Comparison of ENCODE assay signal across 28 mouse cellular contexts in genomic region chr1:167951717-167952116, GRCm38 (mm10).
DNase-seq lines count a peak whose midpoint lies in the region; ATAC-seq and TF ChIP-seq lines count a peak whose summit lies in the region.
"Had no signal": no experiment of that assay in that cellular context is flagged by ENCODE, and none has a peak within 500 bp of the region (broad histone marks: within the 10 kb centered on the region; RNA-seq: fewer than 3 reads in every experiment).

No protein-coding gene starts in this region.

- H3K4me3 ChIP-seq in lung, embryonic 14.5 days (ENCODE audit: low read depth, low read length), result no peak overlapping the region
- H3K4me3 ChIP-seq in lung, postnatal 0 days (ENCODE audit: low read depth, low read length), result no peak overlapping the region
- no peak overlapping the region for H3K4me3 ChIP-seq in embryonic fibroblast, embryonic 13.5 days (ENCODE audit: insufficient read depth, low read length)
- H3K4me3 ChIP-seq: embryonic facial prominence, embryonic 12.5 days; embryonic facial prominence, embryonic 15.5 days; erythroblast, embryonic 14.5 days; forebrain, embryonic 10.5 days; forebrain, embryonic 13.5 days; heart, adult 2 months; heart, embryonic 10.5 days; heart, embryonic 13.5 days had no signal

- peaks cover 12% of the 10 kb centered on the region; the same call in 1 of the 2 replicates for H3K4me1 ChIP-seq in lung, embryonic 14.5 days (ENCODE audit: insufficient read depth)
- no peaks in the 10 kb centered on the region; the same call in 1 of the 2 replicates for H3K4me1 ChIP-seq in lung, postnatal 0 days (ENCODE audit: insufficient read depth, low read depth, low read length)
- peaks cover 8% of the 10 kb centered on the region for H3K4me1 ChIP-seq in embryonic fibroblast, embryonic 13.5 days (ENCODE audit: control insufficient read depth, insufficient read depth, low read length)
- H3K4me1 ChIP-seq: embryonic facial prominence, embryonic 12.5 days; embryonic facial prominence, embryonic 15.5 days; forebrain, embryonic 10.5 days; heart, embryonic 10.5 days; heart, embryonic 13.5 days had no signal

- no peak overlapping the region for H3K27ac ChIP-seq in lung, embryonic 14.5 days (ENCODE audit: low read depth)
- 0 out of 2 replicates have a peak overlapping the region, but pooled peaks have one; percentile 20 for H3K27ac ChIP-seq in lung, postnatal 0 days (ENCODE audit: low read length)
- H3K27ac ChIP-seq in embryonic fibroblast, embryonic 13.5 days (ENCODE audit: insufficient read depth, low read length), result peak overlapping the region; percentile 86
- H3K27ac ChIP-seq: embryonic facial prominence, embryonic 12.5 days; embryonic facial prominence, embryonic 15.5 days; forebrain, embryonic 10.5 days; forebrain, embryonic 13.5 days; heart, adult 2 months; heart, embryonic 10.5 days; heart, embryonic 13.5 days; hindbrain, embryonic 14.5 days; hindbrain, postnatal 0 days had no signal

- DNase-seq in lung, embryonic 14.5 days, result peak; percentile 71
- DNase-seq in lung, postnatal 10 days, result no peak
- DNase-seq in lung, postnatal 0 days (ENCODE audit: low spot score), result peak; percentile 83
- no peak for DNase-seq in lung, adult 18-20 months
- DNase-seq: adrenal gland, adult 2 months; adrenal gland, postnatal 14 days; cerebellum, adult 11 months; cerebellum, adult 2 months; cerebellum, adult 9-11 months; cerebellum, postnatal 25 days; gastrocnemius, postnatal 10 days; gastrocnemius, postnatal 36 days; heart, adult 2 months; heart, postnatal 14 days; heart, postnatal 4 days had no signal

- H3K9me3 ChIP-seq in lung, embryonic 14.5 days (ENCODE audit: low read depth, low read length), result no peaks in the 10 kb centered on the region
- no peaks in the 10 kb centered on the region for H3K9me3 ChIP-seq in lung, postnatal 0 days (ENCODE audit: low read length)
- H3K9me3 ChIP-seq: embryonic facial prominence, embryonic 12.5 days; embryonic facial prominence, embryonic 15.5 days; forebrain, embryonic 13.5 days; heart, embryonic 10.5 days had no signal

- no peak for TF ChIP-seq CTCF in lung, embryonic 14.5 days (IDR thresholded peaks at IDR 0.05; ENCODE audit: low read depth)
- TF ChIP-seq CTCF in lung, postnatal 0 days (IDR thresholded peaks at IDR 0.05), result no peak
- TF ChIP-seq CTCF in embryonic fibroblast, embryonic 13.5 days (IDR thresholded peaks at IDR 0.05; ENCODE audit: borderline replicate concordance, insufficient read depth, low read length), result no peak

- H3K9ac ChIP-seq in lung, embryonic 14.5 days, result no peak overlapping the region
- no peak overlapping the region for H3K9ac ChIP-seq in lung, postnatal 0 days (replicated peaks; ENCODE audit: low read depth)
- H3K9ac ChIP-seq: embryonic facial prominence, embryonic 12.5 days; embryonic facial prominence, embryonic 15.5 days; forebrain, embryonic 13.5 days; heart, embryonic 13.5 days; hindbrain, embryonic 14.5 days had no signal

- H3K36me3 ChIP-seq in lung, embryonic 14.5 days (ENCODE audit: insufficient read depth), result no peaks in the 10 kb centered on the region
- no peaks in the 10 kb centered on the region for H3K36me3 ChIP-seq in lung, postnatal 0 days (ENCODE audit: insufficient read depth, low read length)
- H3K36me3 ChIP-seq: embryonic facial prominence, embryonic 12.5 days; embryonic facial prominence, embryonic 15.5 days; forebrain, embryonic 10.5 days; heart, embryonic 10.5 days; heart, embryonic 13.5 days had no signal

- H3K27me3 ChIP-seq in lung, embryonic 14.5 days (ENCODE audit: insufficient read depth, low read length), result no peaks in the 10 kb centered on the region
- H3K27me3 ChIP-seq in lung, postnatal 0 days (replicated peaks; ENCODE audit: insufficient read depth, low read length), result no peaks in the 10 kb centered on the region
- H3K27me3 ChIP-seq: embryonic facial prominence, embryonic 12.5 days; embryonic facial prominence, embryonic 15.5 days; forebrain, embryonic 13.5 days; heart, embryonic 13.5 days had no signal

- 0 out of 2 replicates have a peak, but pooled peaks have one; percentile 13 for TF ChIP-seq EP300 in lung, postnatal 0 days (IDR thresholded peaks at IDR 0.05)

- ATAC-seq in lung, embryonic 14.5 days (ENCODE audit: insufficient read depth), result peak; percentile 52; the same call in 1 of the 2 replicates
- peak; percentile 77 for ATAC-seq in lung, postnatal 0 days
- ATAC-seq in activated CD4-positive, CD25-positive, alpha-beta regulatory T cell, adult 4 months, result no peak
- ATAC-seq: forebrain, embryonic 13.5 days; forebrain, embryonic 16.5 days; hindbrain, postnatal 0 days; Patski had no signal

- H3K4me2 ChIP-seq in lung, embryonic 14.5 days, result no peak overlapping the region
- H3K4me2 ChIP-seq in lung, postnatal 0 days (replicated peaks; ENCODE audit: low read depth, low read length), result no peak overlapping the region
- H3K4me2 ChIP-seq: embryonic facial prominence, embryonic 12.5 days; embryonic facial prominence, embryonic 15.5 days; forebrain, embryonic 13.5 days; heart, embryonic 13.5 days; hindbrain, embryonic 14.5 days had no signal

- TF ChIP-seq POLR2A in embryonic fibroblast, embryonic 13.5 days (IDR thresholded peaks at IDR 0.05; ENCODE audit: low read depth, low read length), result no peak

Comparison
In these comparisons a context has a peak if more than half of its experiments do, and no peak if none do; other contexts are left out.
1. DNase-seq: peak in lung, embryonic 14.5 days (single experiment) and lung, postnatal 0 days (single experiment); none in lung, postnatal 10 days (single experiment) and lung, adult 18-20 months (0 of 2).